Mouse (Mus musculus): ENCODE data around the gene Rnpepl1.

- TF ChIP-seq CTCF (conservative IDR thresholded peaks at IDR 0.05 in 1 of 2, IDR thresholded peaks at IDR 0.05 in 1 of 2; ENCODE audit: low read depth in 2 of 2, low read length in 2 of 2): no peak
- no peak for TF ChIP-seq HCFC1 (IDR thresholded peaks at IDR 0.05; ENCODE audit: low read depth, low read length)
- TF ChIP-seq ZNF384 (IDR thresholded peaks at IDR 0.05; ENCODE audit: low read depth, low read length): no peak
- no peak for TF ChIP-seq MXI1 (IDR thresholded peaks at IDR 0.05; ENCODE audit: low read depth, low read length)
- no peak for TF ChIP-seq POLR2A (IDR thresholded peaks at IDR 0.05; ENCODE audit: low read depth, low read length)
- TF ChIP-seq CHD2 (IDR thresholded peaks at IDR 0.05; ENCODE audit: low read length): no peak
- no peak for TF ChIP-seq MEF2A (IDR thresholded peaks at IDR 0.05; ENCODE audit: borderline replicate concordance, low read depth, low read length)
- TF ChIP-seq ELF1 (IDR thresholded peaks at IDR 0.05; ENCODE audit: low read depth, low read length): no peak
- TF ChIP-seq RCOR1 (conservative IDR thresholded peaks at IDR 0.05; ENCODE audit: low read depth, low read length): no peak
- no peak for TF ChIP-seq ETS1 (conservative IDR thresholded peaks at IDR 0.05; ENCODE audit: low read depth, low read length)
- no peak for TF ChIP-seq SMC3 (IDR thresholded peaks at IDR 0.05; ENCODE audit: low read depth, low read length)
Observed at GRCm38 (mm10) chr1:92919775-92920174, 9.2 kb downstream of the Rnpepl1 start.
